Comparison of ENCODE assay signal across 29 mouse cellular contexts in genomic region chr2:19316691-19317090, GRCm38 (mm10).
"Had no signal": no experiment of that assay in that cellular context is flagged by ENCODE, and none has a peak within 500 bp of the region (broad histone marks: within the 10 kb centered on the region; RNA-seq: fewer than 3 reads in every experiment).

No protein-coding gene starts in this region.

- H3K4me3 ChIP-seq: heart, embryonic 12.5 days; heart, embryonic 13.5 days; heart, embryonic 15.5 days; hindbrain, embryonic 10.5 days; hindbrain, embryonic 12.5 days; hindbrain, embryonic 13.5 days; hindbrain, embryonic 15.5 days; intestine, embryonic 15.5 days; kidney, embryonic 15.5 days; layer of hippocampus, adult 2 months had no signal

- DNase-seq: heart, postnatal 10 days; heart, postnatal 14 days; heart, postnatal 36 days; heart, postnatal 4 days; kidney, adult 11 months; kidney, adult 18-20 months; kidney, adult 2 months; kidney, adult 8-10 months; kidney, adult 9 months; kidney, postnatal 10 days; kidney, postnatal 14 days; kidney, postnatal 25 days; kidney, postnatal 36 days; kidney, postnatal 4 days; layer of hippocampus, adult 9-11 months; layer of hippocampus, postnatal 36 days had no signal

- H3K9me3 ChIP-seq: heart, embryonic 15.5 days; intestine, embryonic 15.5 days had no signal

- H3K9ac ChIP-seq: heart, embryonic 12.5 days; heart, embryonic 13.5 days; heart, embryonic 15.5 days; hindbrain, embryonic 12.5 days; hindbrain, embryonic 13.5 days; hindbrain, embryonic 14.5 days; hindbrain, embryonic 15.5 days; intestine, embryonic 15.5 days; kidney, embryonic 15.5 days had no signal

- H3K4me1 ChIP-seq: heart, embryonic 12.5 days; heart, embryonic 13.5 days; heart, embryonic 15.5 days; hindbrain, embryonic 10.5 days; hindbrain, embryonic 12.5 days; hindbrain, embryonic 13.5 days; hindbrain, embryonic 15.5 days; intestine, embryonic 15.5 days; kidney, embryonic 15.5 days had no signal

- H3K27me3 ChIP-seq: heart, embryonic 12.5 days; heart, embryonic 13.5 days; heart, embryonic 15.5 days; hindbrain, embryonic 12.5 days; hindbrain, embryonic 13.5 days; hindbrain, embryonic 15.5 days; intestine, embryonic 15.5 days; kidney, embryonic 15.5 days had no signal

- H3K36me3 ChIP-seq: heart, embryonic 12.5 days; heart, embryonic 13.5 days; heart, embryonic 15.5 days; hindbrain, embryonic 10.5 days; hindbrain, embryonic 12.5 days; hindbrain, embryonic 15.5 days; intestine, embryonic 15.5 days; kidney, embryonic 15.5 days had no signal

- H3K27ac ChIP-seq: heart, embryonic 13.5 days; heart, embryonic 15.5 days; hindbrain, embryonic 10.5 days; hindbrain, embryonic 12.5 days; hindbrain, embryonic 13.5 days; hindbrain, embryonic 14.5 days; hindbrain, embryonic 15.5 days; hindbrain, postnatal 0 days; intestine, embryonic 15.5 days; kidney, embryonic 15.5 days; kidney, postnatal 0 days; layer of hippocampus, adult 2 months had no signal
